Mouse (Mus musculus) heart, adult 2 months (tissue): Measurements from ENCODE around the gene Rnf144a. TPM values are rescaled to one million over a fixed set of nuclear protein-coding genes. Genes with fewer than 3 reads are reported as not detected.

Experiments
- DNase-seq, 2 experiments: peaks; one replicate each; pipeline ENCODE4 v3.0.0; 2021
- H3K27ac ChIP-seq: fragments of 200-600 bp; 2 replicates; pipeline ENCODE4 v1.8.1; 2022
- H3K27me3 ChIP-seq: fragments of 200-500 bp; 2 replicates; pipeline ENCODE4 v1.6.1; 2012; ENCODE audit warnings: mild to moderate bottlenecking, low read length, inconsistent platforms, mixed read lengths; ENCODE audit not compliant: control insufficient read depth, insufficient read depth
- H3K36me3 ChIP-seq: fragments of 200-500 bp; 2 replicates; pipeline ENCODE4 v1.6.1; 2012; ENCODE audit warnings: low read length, inconsistent platforms; ENCODE audit not compliant: control insufficient read depth, insufficient read depth
- H3K4me1 ChIP-seq: fragments of 200-500 bp; 2 replicates; pipeline ENCODE4 v1.6.1; 2011; ENCODE audit warnings: low read length; ENCODE audit not compliant: control insufficient read depth, insufficient read depth
- H3K4me3 ChIP-seq: fragments of 200-600 bp; 2 replicates; pipeline ENCODE4 v1.8.1; 2022
- H3K79me2 ChIP-seq: fragments of 200-500 bp; replicated peaks from 2 replicates; pipeline ENCODE4 v1.6.1; 2012; ENCODE audit warnings: mild to moderate bottlenecking, inconsistent platforms, low read length, moderate library complexity, mixed read lengths; ENCODE audit not compliant: control insufficient read depth, insufficient read depth
- H3K9ac ChIP-seq: fragments of 200-500 bp; 2 replicates; pipeline ENCODE4 v1.6.1; 2012; ENCODE audit warnings: low read depth, mild to moderate bottlenecking, control low read depth, inconsistent platforms, low read length, mixed read lengths
- CTCF ChIP-seq: fragments of 200-600 bp; IDR thresholded peaks from 2 replicates; pipeline ENCODE4 v1.8.1; 2022; ENCODE audit warnings: antibody characterized with exemption, mild to moderate bottlenecking, moderate library complexity
- EP300 ChIP-seq: fragments of 200-500 bp; IDR thresholded peaks from 2 replicates; pipeline ENCODE4 v1.6.1; 2011; ENCODE audit warnings: low read depth, low read length, control low read depth; ENCODE audit not compliant: insufficient read depth
- POLR2A ChIP-seq: fragments of 200-500 bp; IDR thresholded peaks from 2 replicates; pipeline ENCODE4 v1.6.1; 2011; ENCODE audit warnings: mild to moderate bottlenecking, low read depth, low read length, control low read depth; ENCODE audit not compliant: insufficient read depth
- WGBS: fragments of 180-500 bp; shearing (Covaris S2); methylation state at CpG from one replicate; pipeline ENCODE4 v1.1.7; 2018; 5-methylcytosine and 5-hydroxymethylcytosine counted together
- intact Hi-C: fragments of 180-260 bp; cut with DNase I; formaldehyde crosslinking; loops from one replicate; pipeline ENCODE4 v1.15.1; 2025
- polyA plus RNA-seq: library from polyadenylated mRNA; depleted of rRNA; stranded (reverse); fragments of >200 nt; gene quantifications from 2 replicates; pipeline ENCODE4 v1.2.3, GENCODE M21; 2012
- total RNA-seq, 2 experiments: library from RNA; stranded (reverse); gene quantifications; 2 replicates each; pipeline ENCODE4 v1.2.3; 2021

Gene Rnf144a
- total and polyA plus RNA-seq, 3 experiments, result 11.5 to 13.4 (median 12.7) TPM

GRCm38 (mm10) chr12:26376541-26377323 is 38.3 kb downstream of the Rnf144a start:
- WGBS, result 91% methylated on average over 8 of the region's 8 CpGs
- Histone ChIP-seq H3K9ac (no peak overlapping the region), H3K4me3 (no peak overlapping the region), H3K79me2 (0 out of 2 replicates have a peak, but pooled peaks cover 2% of the 10 kb centered on the region), H3K36me3 (0 out of 2 replicates have a peak, but pooled peaks cover 2% of the 10 kb centered on the region), H3K27me3 (no peaks in the 10 kb centered on the region), H3K27ac (no peak overlapping the region), H3K4me1 (no peaks in the 10 kb centered on the region; the same call in 1 of the 2 replicates)
- no peak for TF ChIP-seq POLR2A
- TF ChIP-seq CTCF, result no peak
- TF ChIP-seq EP300, result no peak
- DNase-seq, result no peak
- intact Hi-C loops, result no loop called here

- WGBS, result 67% methylated on average over 7 of the region's 7 CpGs
- no peak overlapping the region for H3K27ac ChIP-seq
- intact Hi-C loops, result no loop called here
- TF ChIP-seq CTCF, result no peak
- no peak for TF ChIP-seq EP300
- no peak for TF ChIP-seq POLR2A
- H3K9ac ChIP-seq, result no peak overlapping the region
- H3K27me3 ChIP-seq, result no peaks in the 10 kb centered on the region
- 0 out of 2 replicates have a peak, but pooled peaks cover 2% of the 10 kb centered on the region for H3K79me2 ChIP-seq
- 0 out of 2 replicates have a peak, but pooled peaks cover 2% of the 10 kb centered on the region for H3K36me3 ChIP-seq
- DNase-seq, result no peak
- no peak overlapping the region for H3K4me3 ChIP-seq
- no peaks in the 10 kb centered on the region; the same call in none of the 2 replicates for H3K4me1 ChIP-seq
Observed at GRCm38 (mm10) chr12:26373721-26374120, 41.3 kb downstream of the Rnf144a start.

- Histone ChIP-seq H3K27ac (no peak overlapping the region), H3K36me3 (0 out of 2 replicates have a peak, but pooled peaks cover 2% of the 10 kb centered on the region), H3K4me1 (peaks cover 17% of the 10 kb centered on the region), H3K9ac (no peak overlapping the region), H3K79me2 (0 out of 2 replicates have a peak, but pooled peaks cover 2% of the 10 kb centered on the region), H3K4me3 (no peak overlapping the region), H3K27me3 (no peaks in the 10 kb centered on the region)
- 63% methylated on average over 8 of the region's 8 CpGs for WGBS
- no peak for DNase-seq
- TF ChIP-seq EP300 (no peak), POLR2A (no peak), CTCF (no peak)
- intact Hi-C loops, result no loop called here
Observed at GRCm38 (mm10) chr12:26370004-26370403, 45.0 kb downstream of the Rnf144a start.

DNA sequence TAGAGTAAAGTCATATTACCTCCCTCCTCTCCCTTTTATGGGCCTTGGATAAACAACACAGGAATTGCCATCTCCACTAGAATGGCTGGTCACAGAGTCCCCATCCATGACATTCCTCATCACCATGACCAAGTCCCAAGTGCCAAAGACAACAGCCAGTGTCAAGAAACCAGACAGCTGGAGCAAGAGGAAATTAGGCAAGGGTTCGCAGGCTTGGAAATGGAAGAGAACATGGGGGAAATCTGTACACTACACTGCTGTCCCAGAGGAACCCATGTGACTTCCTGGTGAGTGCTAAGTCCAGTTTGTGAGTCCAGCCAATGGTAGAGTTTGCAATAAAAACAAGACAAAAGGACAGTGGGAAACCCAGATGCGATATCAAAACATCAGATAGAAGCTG is 47.7 kb downstream of the Rnf144a start:
- Histone ChIP-seq H3K4me3 (no peak overlapping the region), H3K79me2 (no peaks in the 10 kb centered on the region), H3K27ac (peak overlapping the region; percentile 53), H3K4me1 (peaks cover 20% of the 10 kb centered on the region), H3K36me3 (no peaks in the 10 kb centered on the region), H3K27me3 (no peaks in the 10 kb centered on the region), H3K9ac (no peak overlapping the region)
- intact Hi-C loops, result loop anchor here (2.0 kb wide), 1 partner anchor 35 kb away; no protein-coding TSS in a partner anchor
- TF ChIP-seq CTCF (no peak), EP300 (peak; percentile 61; the same call in 1 of the 2 replicates)
- 31% methylated on average over 2 of the region's 2 CpGs for WGBS
- peak; percentile 51 to 75 for DNase-seq

- no peak for TF ChIP-seq EP300
- TF ChIP-seq POLR2A, result no peak
- no peak for TF ChIP-seq CTCF
- intact Hi-C loops, result loop anchor here (2.0 kb wide), 1 partner anchor 36 kb away; no protein-coding TSS in a partner anchor
- WGBS, result 79% methylated on average over 4 of the region's 4 CpGs
- Histone ChIP-seq H3K27me3 (no peaks in the 10 kb centered on the region), H3K9ac (no peak overlapping the region), H3K4me1 (peaks cover 21% of the 10 kb centered on the region), H3K27ac (no peak overlapping the region), H3K4me3 (no peak overlapping the region), H3K79me2 (no peaks in the 10 kb centered on the region), H3K36me3 (no peaks in the 10 kb centered on the region)
- DNase-seq, result no peak
Observed at GRCm38 (mm10) chr12:26366372-26366771, 48.7 kb downstream of the Rnf144a start.
